Mouse (Mus musculus): Measurements from ENCODE around the gene Lrp4. TPM values are rescaled to one million over a fixed set of nuclear protein-coding genes. Genes with fewer than 3 reads are reported as not detected.

Lrp4 gene
- polyA plus RNA-seq (2015; fragmentation: Nextera tagmentation; extraction: Ambion mirVana), result 1.4 and 1.7 TPM in 2 replicates

DNA sequence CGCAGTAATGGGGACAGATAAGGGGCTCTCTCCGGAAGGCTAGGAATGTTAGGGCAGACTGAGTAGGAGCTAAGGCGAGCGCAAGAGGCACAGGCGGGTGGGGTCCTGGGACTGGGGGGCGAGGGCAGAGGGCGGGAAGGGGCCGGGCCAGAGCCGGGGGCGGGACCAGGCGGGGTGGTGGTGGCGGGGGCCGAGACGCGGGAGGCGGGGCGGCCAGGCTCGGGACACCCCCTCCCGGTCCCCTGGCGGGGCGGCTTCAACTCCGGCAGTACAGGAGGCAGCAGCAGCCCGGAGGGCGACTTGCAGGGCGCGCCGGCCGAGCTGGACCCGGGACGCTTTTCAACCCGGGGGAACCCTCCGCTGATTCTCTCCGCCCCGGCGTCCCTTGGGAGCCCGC is at the start of gene Lrp4:
TSS of gene Lrp4 (plus strand) at position 253 of the 397 bp plus-strand sequence.
- Histone ChIP-seq H3K9ac (ENCODE audit: low read depth, low read length) (peak within 1 kb of the TSS; percentile 61), H3K27me3 (ENCODE audit: control insufficient read depth, insufficient read depth, low read depth, low read length) (peaks cover 51% of the 10 kb centered on the region), H3K36me3 (ENCODE audit: control insufficient read depth, insufficient read depth) (no peaks in the 10 kb centered on the region), H3K27ac (ENCODE audit: low read length) (peak within 1 kb of the TSS; percentile 74), H3K9me3 (replicated peaks; ENCODE audit: control insufficient read depth, low read length) (no peaks in the 10 kb centered on the region), H3K4me2 (ENCODE audit: low read depth, low read length) (peak within 1 kb of the TSS; percentile 72), H3K4me1 (ENCODE audit: control insufficient read depth, low read depth, low read length) (peaks cover 15% of the 10 kb centered on the region), H3K4me3 (ENCODE audit: low read depth, low read length) (peak within 1 kb of the TSS; percentile 61)
- under 1% methylated on average over 31 of the region's 36 CpGs for WGBS (ENCODE audit: insufficient replicate concordance)
- peak; percentile 80 for ATAC-seq (ENCODE audit: low read depth)

DNA sequence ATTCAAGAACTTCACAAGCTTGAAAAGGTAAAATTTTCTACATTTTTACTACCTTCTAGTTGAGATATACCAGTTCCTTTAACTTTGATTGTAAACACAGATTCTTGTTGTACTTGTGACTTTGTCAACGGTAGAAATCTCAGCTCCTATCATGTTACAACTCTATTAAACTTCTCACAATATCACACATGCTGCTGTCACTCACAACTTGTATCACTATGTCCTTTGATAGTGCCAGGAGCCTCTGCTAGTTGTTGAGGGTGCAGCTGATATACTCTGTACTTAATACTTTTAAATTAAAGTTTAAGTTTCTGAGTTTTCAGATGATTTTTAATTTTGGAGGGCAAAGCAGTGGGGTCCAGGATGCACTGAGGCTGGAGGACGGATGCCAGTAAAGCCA is 49.3 kb upstream of the Lrp4 start:
- Histone ChIP-seq H3K4me3 (ENCODE audit: low read depth, low read length) (no peak overlapping the region), H3K9me3 (replicated peaks; ENCODE audit: control insufficient read depth, low read length) (no peaks in the 10 kb centered on the region), H3K27me3 (ENCODE audit: control insufficient read depth, insufficient read depth, low read depth, low read length) (no peaks in the 10 kb centered on the region), H3K4me1 (ENCODE audit: control insufficient read depth, low read depth, low read length) (no peaks in the 10 kb centered on the region), H3K36me3 (ENCODE audit: control insufficient read depth, insufficient read depth) (no peaks in the 10 kb centered on the region), H3K4me2 (ENCODE audit: low read depth, low read length) (no peak overlapping the region), H3K9ac (ENCODE audit: low read depth, low read length) (no peak overlapping the region), H3K27ac (ENCODE audit: low read length) (no peak overlapping the region)
- 64% methylated on average over 2 of the region's 2 CpGs for WGBS (ENCODE audit: insufficient replicate concordance)
- no peak for ATAC-seq (ENCODE audit: low read depth)

DNA sequence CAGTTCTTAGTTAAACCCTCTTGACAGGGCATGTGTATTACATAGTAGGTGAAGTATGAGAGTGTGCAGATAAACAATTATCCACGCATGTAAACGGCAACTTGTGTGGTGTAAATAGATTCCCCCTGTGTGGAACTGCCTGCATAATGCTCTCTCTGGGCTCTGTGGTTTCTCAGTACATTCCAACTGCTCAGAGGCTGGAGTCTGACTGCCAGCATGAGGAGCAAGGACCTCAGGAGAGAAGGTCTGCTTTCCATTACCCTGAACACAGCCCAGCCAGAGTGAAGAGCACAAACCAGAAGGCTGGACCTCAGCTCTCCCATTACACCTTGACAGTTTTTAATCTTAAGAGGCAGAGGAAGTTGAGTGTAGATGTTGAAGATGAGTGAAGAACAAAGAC is 45.8 kb upstream of the Lrp4 start:
- Histone ChIP-seq H3K36me3 (ENCODE audit: control insufficient read depth, insufficient read depth) (no peaks in the 10 kb centered on the region), H3K4me1 (ENCODE audit: control insufficient read depth, low read depth, low read length) (no peaks in the 10 kb centered on the region), H3K27me3 (ENCODE audit: control insufficient read depth, insufficient read depth, low read depth, low read length) (no peaks in the 10 kb centered on the region), H3K27ac (ENCODE audit: low read length) (no peak overlapping the region), H3K4me3 (ENCODE audit: low read depth, low read length) (no peak overlapping the region), H3K9ac (ENCODE audit: low read depth, low read length) (no peak overlapping the region), H3K9me3 (replicated peaks; ENCODE audit: control insufficient read depth, low read length) (no peaks in the 10 kb centered on the region), H3K4me2 (ENCODE audit: low read depth, low read length) (no peak overlapping the region)
- WGBS (ENCODE audit: insufficient replicate concordance), result 73% methylated on average over 2 of the region's 2 CpGs
- ATAC-seq (ENCODE audit: low read depth), result no peak

DNA sequence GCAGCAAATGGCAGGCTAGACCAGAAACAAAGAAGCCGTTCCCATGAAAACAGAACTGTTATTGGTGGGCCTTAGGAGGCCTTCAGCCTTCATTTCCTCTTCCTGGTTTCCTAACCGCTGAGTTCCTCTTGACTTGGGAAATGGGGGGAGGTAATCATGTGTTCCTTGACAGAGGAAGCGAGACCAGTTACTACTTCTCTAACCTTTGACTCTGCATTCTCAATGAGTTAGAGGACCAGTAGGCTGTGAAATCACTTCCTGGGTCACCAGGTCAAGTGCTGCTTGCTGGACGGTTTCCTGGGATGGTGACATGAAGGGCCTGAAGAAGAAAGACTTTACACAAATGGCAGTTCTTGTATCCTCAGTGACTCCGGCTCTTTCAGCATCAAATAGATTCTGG is 45.0 kb upstream of the Lrp4 start:
- H3K9me3 ChIP-seq (replicated peaks; ENCODE audit: control insufficient read depth, low read length), result no peaks in the 10 kb centered on the region
- WGBS (ENCODE audit: insufficient replicate concordance), result 39% methylated on average over 5 of the region's 5 CpGs
- H3K27me3 ChIP-seq (ENCODE audit: control insufficient read depth, insufficient read depth, low read depth, low read length), result no peaks in the 10 kb centered on the region
- no peaks in the 10 kb centered on the region for H3K4me1 ChIP-seq (ENCODE audit: control insufficient read depth, low read depth, low read length)
- no peak overlapping the region for H3K9ac ChIP-seq (ENCODE audit: low read depth, low read length)
- no peak overlapping the region; the same call in 1 of the 2 replicates for H3K27ac ChIP-seq (ENCODE audit: low read length)
- peak; percentile 47; the same call in 1 of the 2 replicates for ATAC-seq (ENCODE audit: low read depth)
- no peaks in the 10 kb centered on the region for H3K36me3 ChIP-seq (ENCODE audit: control insufficient read depth, insufficient read depth)
- H3K4me2 ChIP-seq (ENCODE audit: low read depth, low read length), result no peak overlapping the region
- H3K4me3 ChIP-seq (ENCODE audit: low read depth, low read length), result no peak overlapping the region

DNA sequence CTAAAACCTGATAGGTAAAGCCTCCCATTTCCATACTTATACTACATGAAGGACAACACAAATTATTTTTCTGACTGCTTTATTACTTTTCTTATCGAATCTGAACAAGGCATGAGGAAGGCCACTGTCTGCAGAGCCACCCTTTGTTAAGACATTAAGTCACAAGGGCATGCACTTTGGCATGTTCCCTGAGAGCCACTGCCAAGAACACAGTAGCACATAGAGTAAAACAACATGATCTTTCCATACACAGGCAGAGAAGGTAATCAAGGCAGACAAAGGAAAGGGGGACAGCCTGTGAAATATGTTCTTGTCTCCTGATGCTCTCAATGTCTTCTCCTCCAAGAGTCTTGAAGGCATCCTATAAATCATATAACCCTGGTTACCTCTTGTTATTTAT is 43.5 kb upstream of the Lrp4 start:
- 50% methylated on average over 1 of the region's 1 CpGs for WGBS (ENCODE audit: insufficient replicate concordance)
- Histone ChIP-seq H3K27ac (ENCODE audit: low read length) (no peak overlapping the region), H3K4me2 (ENCODE audit: low read depth, low read length) (no peak overlapping the region), H3K9ac (ENCODE audit: low read depth, low read length) (no peak overlapping the region), H3K9me3 (replicated peaks; ENCODE audit: control insufficient read depth, low read length) (no peaks in the 10 kb centered on the region), H3K27me3 (ENCODE audit: control insufficient read depth, insufficient read depth, low read depth, low read length) (no peaks in the 10 kb centered on the region), H3K4me1 (ENCODE audit: control insufficient read depth, low read depth, low read length) (no peaks in the 10 kb centered on the region), H3K4me3 (ENCODE audit: low read depth, low read length) (no peak overlapping the region), H3K36me3 (ENCODE audit: control insufficient read depth, insufficient read depth) (no peaks in the 10 kb centered on the region)
- ATAC-seq (ENCODE audit: low read depth), result no peak

DNA sequence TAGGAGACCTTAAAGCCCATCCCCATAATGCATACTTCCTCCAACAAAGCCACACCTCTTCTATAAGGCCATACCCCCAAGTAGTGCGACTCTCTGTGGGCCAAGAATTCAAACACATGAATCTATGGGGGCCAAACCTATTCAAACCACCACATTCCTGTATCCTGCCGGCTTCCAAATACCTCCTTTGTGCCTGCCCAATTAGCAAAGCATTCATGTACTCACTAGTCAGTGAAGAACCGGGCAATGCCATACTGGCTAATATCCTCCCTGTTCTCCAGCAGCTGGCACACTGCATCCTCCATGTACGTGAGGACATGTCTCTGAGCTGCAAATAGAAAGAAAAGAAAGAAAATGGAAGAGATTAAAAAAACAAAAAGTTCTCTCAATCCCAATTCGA is 35.7 kb upstream of the Lrp4 start:
- H3K9me3 ChIP-seq (replicated peaks; ENCODE audit: control insufficient read depth, low read length), result no peaks in the 10 kb centered on the region
- ATAC-seq (ENCODE audit: low read depth), result no peak
- no peaks in the 10 kb centered on the region for H3K27me3 ChIP-seq (ENCODE audit: control insufficient read depth, insufficient read depth, low read depth, low read length)
- no peak overlapping the region for H3K4me3 ChIP-seq (ENCODE audit: low read depth, low read length)
- no peaks in the 10 kb centered on the region for H3K36me3 ChIP-seq (ENCODE audit: control insufficient read depth, insufficient read depth)
- H3K4me1 ChIP-seq (ENCODE audit: control insufficient read depth, low read depth, low read length), result no peaks in the 10 kb centered on the region
- no peak overlapping the region for H3K4me2 ChIP-seq (ENCODE audit: low read depth, low read length)
- H3K9ac ChIP-seq (ENCODE audit: low read depth, low read length), result no peak overlapping the region
- no peak overlapping the region for H3K27ac ChIP-seq (ENCODE audit: low read length)
- 70% methylated on average over 5 of the region's 5 CpGs for WGBS (ENCODE audit: insufficient replicate concordance)

DNA sequence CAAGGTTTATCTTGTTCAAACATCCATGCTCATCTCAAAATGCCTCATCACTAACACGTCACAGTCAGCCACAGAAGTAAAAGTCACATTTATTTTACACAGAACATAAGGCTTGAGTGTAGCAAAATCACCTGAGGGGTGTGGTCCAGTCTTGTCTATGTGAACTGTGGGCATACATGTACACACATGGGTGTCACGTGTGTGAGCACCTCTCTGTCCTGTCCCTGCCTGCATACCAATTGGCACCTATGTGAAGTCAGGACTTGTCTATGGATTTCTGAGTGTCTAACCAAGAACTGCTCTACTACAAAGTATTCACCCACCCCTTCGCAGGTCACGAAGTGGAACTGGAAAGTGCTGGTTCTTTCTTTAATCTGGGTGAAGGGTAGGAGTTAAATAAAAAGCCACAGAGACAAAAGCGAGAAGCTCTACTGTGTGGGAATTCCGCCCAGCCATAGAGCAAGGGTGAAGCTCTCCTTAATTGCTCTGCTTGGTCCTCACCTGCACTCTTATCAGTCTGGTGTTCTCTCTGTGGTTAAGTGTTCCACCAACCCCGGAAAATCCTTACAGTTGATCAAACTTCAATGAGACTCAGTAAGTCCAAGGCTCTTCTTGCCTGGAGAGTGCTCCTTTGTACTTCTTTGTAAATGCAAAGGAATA is 33.1 kb upstream of the Lrp4 start:
- Histone ChIP-seq H3K4me2 (ENCODE audit: low read depth, low read length) (no peak overlapping the region), H3K4me3 (ENCODE audit: low read depth, low read length) (no peak overlapping the region), H3K9me3 (replicated peaks; ENCODE audit: control insufficient read depth, low read length) (no peaks in the 10 kb centered on the region), H3K9ac (ENCODE audit: low read depth, low read length) (no peak overlapping the region), H3K36me3 (ENCODE audit: control insufficient read depth, insufficient read depth) (no peaks in the 10 kb centered on the region), H3K4me1 (ENCODE audit: control insufficient read depth, low read depth, low read length) (no peaks in the 10 kb centered on the region), H3K27me3 (ENCODE audit: control insufficient read depth, insufficient read depth, low read depth, low read length) (no peaks in the 10 kb centered on the region), H3K27ac (ENCODE audit: low read length) (no peak overlapping the region)
- WGBS (ENCODE audit: insufficient replicate concordance), result 59% methylated on average over 7 of the region's 7 CpGs
- no peak for ATAC-seq (ENCODE audit: low read depth)

DNA sequence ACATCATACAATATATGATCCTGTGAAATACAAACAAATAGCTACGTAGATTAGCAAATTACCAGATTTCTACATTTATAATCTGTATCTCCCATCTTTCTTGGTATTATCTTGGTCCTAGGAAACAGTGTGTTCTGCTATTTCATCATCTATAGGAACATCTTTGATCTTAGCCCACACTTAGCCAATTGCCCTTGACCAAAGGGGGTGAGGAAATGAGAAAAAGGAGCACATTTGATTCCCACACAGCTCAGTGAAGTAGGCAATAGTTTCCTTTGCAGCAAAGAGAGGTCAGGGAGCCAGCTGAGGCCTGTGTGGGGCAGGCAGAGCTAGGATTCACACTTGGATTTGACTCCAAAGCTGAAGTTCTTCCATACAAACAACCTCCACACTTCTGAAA is 31.0 kb upstream of the Lrp4 start:
- no peaks in the 10 kb centered on the region for H3K27me3 ChIP-seq (ENCODE audit: control insufficient read depth, insufficient read depth, low read depth, low read length)
- 70% methylated on average over 1 of the region's 1 CpGs for WGBS (ENCODE audit: insufficient replicate concordance)
- no peak overlapping the region for H3K9ac ChIP-seq (ENCODE audit: low read depth, low read length)
- H3K9me3 ChIP-seq (replicated peaks; ENCODE audit: control insufficient read depth, low read length), result no peaks in the 10 kb centered on the region
- no peak for ATAC-seq (ENCODE audit: low read depth)
- no peak overlapping the region for H3K27ac ChIP-seq (ENCODE audit: low read length)
- no peaks in the 10 kb centered on the region for H3K4me1 ChIP-seq (ENCODE audit: control insufficient read depth, low read depth, low read length)
- H3K4me2 ChIP-seq (ENCODE audit: low read depth, low read length), result no peak overlapping the region
- H3K4me3 ChIP-seq (ENCODE audit: low read depth, low read length), result no peak overlapping the region
- no peaks in the 10 kb centered on the region for H3K36me3 ChIP-seq (ENCODE audit: control insufficient read depth, insufficient read depth)

DNA sequence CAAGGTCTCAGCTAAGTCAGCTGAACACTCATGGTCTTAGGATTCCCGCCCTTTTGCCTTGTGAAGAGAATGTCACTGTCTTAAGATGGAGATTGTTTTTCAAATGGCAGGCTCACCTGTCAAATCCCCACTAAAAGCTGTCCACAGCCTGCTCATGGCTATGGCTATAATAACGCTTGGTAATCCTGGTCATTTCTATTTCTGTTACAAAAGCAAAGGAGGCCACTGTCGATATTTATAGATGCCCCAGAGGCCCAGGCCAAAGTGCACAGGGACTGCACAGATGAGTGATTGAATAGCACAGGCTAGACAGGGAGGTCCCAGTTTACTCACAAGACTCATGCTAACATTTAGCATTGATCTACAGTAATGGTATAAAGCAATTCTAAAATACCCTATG is 28.2 kb upstream of the Lrp4 start:
- no peak overlapping the region for H3K4me3 ChIP-seq (ENCODE audit: low read depth, low read length)
- no peaks in the 10 kb centered on the region for H3K9me3 ChIP-seq (replicated peaks; ENCODE audit: control insufficient read depth, low read length)
- no peak for ATAC-seq (ENCODE audit: low read depth)
- no peak overlapping the region for H3K27ac ChIP-seq (ENCODE audit: low read length)
- 55% methylated on average over 3 of the region's 3 CpGs for WGBS (ENCODE audit: insufficient replicate concordance)
- H3K4me2 ChIP-seq (ENCODE audit: low read depth, low read length), result no peak overlapping the region
- H3K27me3 ChIP-seq (ENCODE audit: control insufficient read depth, insufficient read depth, low read depth, low read length), result no peaks in the 10 kb centered on the region
- no peaks in the 10 kb centered on the region for H3K36me3 ChIP-seq (ENCODE audit: control insufficient read depth, insufficient read depth)
- no peaks in the 10 kb centered on the region for H3K4me1 ChIP-seq (ENCODE audit: control insufficient read depth, low read depth, low read length)
- no peak overlapping the region for H3K9ac ChIP-seq (ENCODE audit: low read depth, low read length)
